Mouse (Mus musculus): ENCODE measurements around the gene Fhit.

Fhit gene

DNA sequence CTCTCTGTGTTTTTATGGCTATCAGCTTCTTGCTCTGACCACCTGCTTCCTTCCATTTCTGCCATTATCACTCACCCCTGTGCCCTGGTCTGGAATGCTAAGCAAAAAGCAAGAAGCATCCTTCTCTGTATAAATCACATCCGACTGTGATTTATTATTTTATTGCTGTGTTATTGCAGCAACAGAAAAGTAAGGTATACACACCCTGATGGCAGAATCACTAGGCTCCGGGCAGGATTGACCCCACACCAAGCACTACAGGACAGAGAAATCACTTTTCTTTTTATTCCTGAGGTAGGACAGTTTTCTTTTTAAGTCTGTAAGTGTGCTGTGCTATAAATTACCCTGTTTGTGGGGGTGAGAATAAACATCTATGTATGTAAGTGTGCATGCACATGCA is 460.1 kb downstream of the Fhit start:
- DNase-seq (ENCODE audit: low spot score) = no peak

DNA sequence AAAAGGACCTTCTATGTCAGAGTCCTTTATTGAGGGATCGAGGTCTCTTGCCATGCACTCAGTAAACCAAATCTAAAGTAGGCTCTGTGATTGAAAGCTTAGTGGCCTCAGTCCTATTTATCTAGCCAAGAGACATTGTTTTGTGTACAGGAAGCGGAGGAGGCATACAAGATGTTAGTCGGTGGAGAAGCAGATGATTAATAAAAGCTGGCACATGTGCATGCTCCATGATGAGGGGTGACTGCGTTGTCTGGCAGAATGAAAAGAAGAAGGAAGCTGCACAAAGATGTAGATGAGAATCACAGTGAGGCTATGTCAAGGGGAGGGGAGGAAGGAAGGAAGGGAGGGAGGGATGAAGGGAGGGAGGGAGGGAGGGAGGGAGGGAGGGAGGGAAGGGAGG is 481.8 kb downstream of the Fhit start:
- no peak for DNase-seq (ENCODE audit: low spot score)

DNA sequence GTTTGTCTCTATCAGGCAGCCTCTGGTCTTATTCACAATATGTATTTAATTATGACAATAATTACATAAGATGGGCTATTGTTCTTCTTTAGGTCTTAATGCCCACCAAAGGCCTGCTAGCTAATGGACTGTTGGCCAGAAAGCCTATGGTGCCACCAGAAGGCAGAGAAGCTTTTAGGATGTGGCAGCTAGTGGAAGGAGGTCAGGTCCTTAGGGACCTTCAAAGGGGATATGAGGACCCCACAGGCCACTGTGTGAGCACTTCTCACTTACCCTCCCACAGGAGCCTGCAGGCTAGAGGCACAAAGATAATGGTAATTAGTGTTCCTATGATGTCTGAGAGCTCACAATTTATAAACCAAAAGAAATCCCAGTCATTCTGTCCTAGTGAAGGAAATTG is 482.2 kb downstream of the Fhit start:
- no peak for DNase-seq (ENCODE audit: low spot score)

DNA sequence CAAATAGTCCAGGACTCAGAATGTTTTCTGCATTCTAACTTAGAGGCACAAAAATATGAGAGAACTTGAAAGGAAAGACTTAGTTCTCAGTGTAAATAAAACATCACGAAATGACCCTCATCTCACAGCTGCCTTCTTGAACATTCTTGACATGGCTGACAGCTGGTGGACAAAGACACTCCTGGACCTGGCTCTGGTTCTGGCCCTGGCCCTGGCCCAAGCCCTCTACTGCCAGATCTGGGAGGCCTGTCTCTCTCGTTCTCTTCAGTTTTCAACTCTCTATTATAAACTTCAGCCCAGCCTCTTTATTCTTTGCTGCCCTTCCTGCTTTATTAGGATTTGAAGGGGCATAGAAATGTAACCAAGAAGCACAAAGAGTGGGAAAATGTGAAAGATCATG is 484.2 kb downstream of the Fhit start:
- DNase-seq (ENCODE audit: low spot score) = no peak

DNA sequence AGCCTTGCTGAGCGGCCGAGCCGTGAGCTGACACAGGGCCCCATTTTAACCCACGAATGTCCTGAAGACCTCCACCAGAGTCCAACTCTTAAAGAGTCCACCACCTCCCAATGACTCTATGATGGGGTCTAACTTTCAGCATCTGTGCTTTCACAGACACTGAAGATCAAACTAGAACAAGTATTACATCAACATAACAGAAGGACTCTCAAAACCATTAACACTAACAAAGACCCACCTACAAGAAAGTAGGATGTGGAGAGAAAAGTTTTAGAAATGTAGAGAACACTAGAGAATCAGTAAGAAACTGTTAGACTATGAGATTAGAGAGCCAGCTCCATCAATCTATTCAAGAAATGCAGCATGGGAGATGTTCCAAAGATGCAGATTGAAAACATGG is 501.6 kb downstream of the Fhit start:
- DNase-seq (ENCODE audit: low spot score) = no peak

DNA sequence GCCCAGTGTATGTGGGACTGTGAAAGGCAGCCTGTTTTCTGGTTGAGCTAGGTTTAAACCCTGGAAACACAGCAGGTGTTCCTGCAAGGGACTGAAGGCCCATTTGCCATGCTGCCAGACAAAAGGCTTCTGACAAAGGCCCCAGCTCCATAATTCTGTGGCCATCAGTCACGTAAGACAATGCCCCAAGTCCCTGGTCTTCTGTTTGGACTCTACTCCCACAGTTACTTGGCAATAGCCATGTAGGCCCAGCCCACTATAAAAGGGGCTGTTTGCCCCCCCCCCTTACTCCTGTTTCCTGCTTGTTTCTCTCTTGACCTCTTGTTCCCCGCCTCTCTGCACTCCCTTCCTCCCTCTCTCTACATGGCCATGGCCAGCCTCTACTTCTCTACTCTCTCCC is 502.5 kb downstream of the Fhit start:
- no peak for DNase-seq (ENCODE audit: low spot score)

DNA sequence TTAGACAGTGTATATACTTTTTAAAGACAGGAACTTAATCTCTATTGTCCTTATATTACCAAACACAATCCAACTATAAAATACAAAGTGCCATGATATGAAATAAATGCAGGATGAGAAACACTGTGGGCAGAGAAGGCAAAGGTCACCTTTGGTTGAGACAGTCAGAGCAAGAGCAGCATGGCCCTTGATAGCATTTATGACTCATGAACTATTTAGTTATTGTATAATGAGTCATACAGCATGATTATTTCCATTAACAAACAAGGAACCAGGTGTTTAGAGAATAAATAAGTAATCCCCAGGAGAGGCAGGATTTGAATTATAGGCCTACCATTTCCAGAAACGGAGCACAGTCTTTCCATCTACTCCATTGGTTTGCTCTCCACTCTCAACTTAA is 503.6 kb downstream of the Fhit start:
- no peak for DNase-seq (ENCODE audit: low spot score)

DNA sequence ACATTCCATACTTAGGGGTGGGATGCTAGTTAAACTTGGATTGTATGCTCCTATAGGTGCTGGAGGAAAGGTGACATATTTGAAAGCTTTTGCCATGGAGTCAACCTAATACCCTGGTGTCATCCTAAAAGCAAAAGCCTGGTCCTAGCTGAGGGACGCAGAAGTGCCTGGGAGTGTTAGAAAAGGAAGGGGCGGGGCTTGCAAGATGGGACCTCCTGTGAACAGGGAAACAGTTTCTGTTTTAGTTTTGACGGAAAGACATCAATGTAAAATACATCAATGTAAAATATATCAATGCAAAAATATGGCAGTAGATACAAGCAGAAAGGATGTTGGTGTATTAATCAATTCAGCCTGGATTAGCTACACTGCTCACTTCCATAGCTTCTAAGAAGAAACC is 504.5 kb downstream of the Fhit start:
- DNase-seq (ENCODE audit: low spot score) = no peak

DNA sequence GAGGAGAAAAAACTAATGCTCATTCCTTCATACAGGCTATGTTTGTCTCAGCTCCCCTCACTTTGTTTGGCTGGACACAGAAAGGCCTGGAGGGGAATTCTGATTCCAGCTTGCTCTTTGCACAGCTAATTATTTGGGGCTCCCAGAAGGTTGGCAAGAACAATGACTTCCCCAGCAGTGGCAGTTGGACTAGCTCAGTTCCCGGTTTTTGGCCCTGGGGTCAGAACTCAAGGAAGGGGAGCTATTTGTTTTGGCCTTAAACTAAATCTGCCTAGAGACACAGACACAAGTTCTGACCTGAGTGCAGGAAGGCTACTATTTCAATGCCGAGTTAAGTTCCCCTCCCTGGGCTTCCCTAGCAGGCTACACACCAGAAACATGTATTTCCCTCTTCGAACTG is 506.0 kb downstream of the Fhit start:
- DNase-seq (ENCODE audit: low spot score) = no peak

DNA sequence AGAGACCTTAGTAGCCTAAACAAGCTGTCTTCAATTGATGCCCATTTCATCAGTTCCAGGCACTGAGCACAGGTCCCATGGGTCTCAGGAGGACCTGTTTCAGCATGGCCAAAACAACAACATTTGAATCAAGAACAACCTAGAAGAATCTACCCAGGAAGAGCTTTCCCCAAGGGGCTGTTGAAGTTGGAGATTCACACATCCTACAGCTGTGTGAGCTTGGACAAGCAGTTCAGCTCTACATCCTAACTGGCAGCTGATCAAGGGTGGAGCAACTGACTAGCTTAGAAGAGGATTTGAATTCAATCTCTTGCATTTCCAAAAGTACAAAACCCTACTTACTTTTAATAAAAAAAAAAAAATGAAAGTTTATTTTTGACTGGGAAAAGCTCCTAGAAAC is 514.0 kb downstream of the Fhit start:
- no peak for DNase-seq (ENCODE audit: low spot score)

DNA sequence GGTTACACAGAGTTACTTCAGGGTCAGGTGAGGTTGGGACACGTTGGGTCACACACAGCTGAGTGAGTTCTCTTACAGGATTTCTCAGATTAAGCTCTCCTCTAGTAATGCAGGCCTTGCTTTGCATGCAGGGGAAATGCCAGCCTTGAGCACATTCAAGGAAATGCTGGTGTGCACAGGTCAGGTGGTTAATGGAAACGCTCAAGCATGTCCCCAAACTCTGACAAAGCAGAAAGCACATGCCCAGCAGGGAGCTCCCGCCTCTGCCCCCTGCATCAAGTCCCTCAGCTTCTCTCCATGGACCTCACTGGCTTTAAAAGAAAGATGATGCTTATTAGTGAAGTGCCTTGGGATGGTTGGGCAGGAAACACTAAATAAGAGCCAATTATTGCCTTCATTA is 530.1 kb downstream of the Fhit start:
- DNase-seq (ENCODE audit: low spot score) = no peak

DNA sequence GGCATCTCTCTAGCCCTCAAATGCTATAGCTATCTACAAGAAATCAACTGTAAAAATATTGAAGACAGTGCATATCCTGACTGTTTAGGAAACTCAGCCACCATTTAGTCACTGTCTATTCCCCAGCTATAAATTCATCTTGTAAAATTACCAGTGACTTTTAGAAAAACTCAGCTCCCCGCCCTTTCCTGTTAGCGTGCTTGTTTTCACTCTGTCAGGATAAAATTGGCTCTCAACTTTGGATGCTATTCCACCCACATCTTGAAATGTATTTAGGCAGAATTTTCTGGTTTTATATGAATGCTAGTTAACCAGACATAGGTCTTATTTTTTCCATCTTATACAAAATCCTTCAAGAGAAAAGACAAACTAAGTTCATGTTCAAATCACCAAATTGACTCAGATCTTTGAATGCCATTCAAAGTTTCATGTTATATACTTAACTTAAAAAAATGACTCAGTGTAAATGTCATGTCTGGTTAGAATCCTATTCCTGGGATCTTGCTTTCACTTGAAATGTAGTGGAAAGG is 530.9 kb downstream of the Fhit start:
- no peak for DNase-seq (ENCODE audit: low spot score)

DNA sequence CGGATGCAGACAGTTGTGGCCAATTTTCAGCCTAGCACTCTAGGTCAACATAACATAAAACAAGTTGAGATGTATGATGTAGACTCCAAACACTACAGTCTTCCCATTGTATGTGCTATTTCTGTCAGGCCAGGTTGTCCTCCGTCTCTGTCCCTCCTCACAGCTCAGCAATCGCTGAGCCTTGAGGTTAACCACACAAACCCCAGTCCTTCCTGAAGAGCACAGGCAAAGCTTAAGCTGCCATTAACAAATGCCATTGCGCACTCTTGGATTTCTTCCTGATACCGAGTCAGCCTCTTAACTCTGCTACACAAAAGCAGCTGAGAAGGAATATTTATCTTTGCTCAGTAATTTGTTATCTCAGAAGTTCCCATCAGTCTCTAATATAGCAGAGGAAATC is 568.4 kb downstream of the Fhit start:
- DNase-seq (ENCODE audit: low spot score) = no peak

DNA sequence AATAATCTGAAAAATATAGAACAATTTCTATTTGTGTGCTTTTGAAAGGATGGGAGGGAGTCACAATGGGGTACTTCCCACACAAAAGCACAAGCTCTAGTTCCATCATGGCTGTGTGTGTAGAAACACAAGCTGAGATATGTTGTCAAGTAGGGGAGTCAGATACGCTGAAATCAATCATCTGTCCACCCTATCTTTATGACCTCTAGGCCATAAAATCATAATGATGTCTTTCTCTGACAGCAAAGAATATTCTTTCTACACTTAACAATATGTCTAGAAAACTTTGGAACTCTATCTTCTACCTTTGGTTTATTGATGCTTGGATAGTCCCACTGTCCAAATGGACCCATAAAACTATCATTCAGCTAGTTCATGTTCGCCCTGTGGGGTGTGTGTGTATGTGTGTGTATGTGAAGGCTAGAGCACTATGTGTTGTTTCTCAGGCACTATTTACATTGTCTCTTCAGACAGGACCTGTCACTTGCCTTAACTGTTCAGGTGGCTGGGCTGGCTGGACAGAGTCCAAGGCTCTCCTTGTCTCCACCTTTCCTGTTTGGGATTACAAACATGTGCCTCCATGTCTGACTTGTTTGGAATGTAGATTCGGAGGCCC is 592.8 kb downstream of the Fhit start:
- DNase-seq (ENCODE audit: low spot score) = no peak

DNA sequence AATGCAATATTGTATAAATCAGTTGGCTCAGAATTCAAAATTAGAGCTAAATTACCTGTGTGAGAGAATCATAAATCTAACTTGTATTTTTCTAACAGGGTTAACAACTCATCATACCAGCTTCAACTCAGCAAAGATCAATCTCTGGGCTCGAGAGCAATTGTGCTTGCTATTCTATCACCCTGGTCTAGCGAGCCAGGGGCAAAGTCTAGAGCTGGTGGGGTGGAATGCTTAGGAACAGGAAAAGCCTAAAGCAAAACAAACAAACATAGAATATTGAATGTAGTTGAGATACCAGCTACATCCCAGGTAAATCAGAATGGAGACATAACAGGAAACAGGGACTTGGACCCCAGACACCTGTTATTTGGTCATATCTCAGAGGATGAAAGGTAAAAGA is 594.1 kb downstream of the Fhit start:
- DNase-seq (ENCODE audit: low spot score) = no peak

DNA sequence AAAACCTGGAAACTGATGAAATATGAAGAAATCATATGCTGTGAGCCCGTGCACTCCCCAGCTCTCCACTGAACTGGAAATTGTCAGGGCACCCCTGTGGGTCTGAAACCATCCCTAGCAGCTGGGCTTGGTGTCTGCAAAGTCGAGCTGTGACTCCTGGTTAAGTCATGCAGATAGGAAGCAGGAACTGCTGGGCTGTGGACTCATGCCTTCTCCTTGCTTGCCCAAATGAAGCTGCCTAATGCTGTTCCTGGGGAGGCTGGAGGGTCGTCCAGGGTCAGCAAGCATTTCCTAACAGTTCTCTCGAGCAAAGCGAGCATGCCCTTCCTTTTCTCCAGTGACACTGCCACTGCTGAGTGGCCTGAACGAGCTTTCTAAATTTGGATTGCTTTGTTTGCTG is 607.1 kb downstream of the Fhit start:
- no peak for DNase-seq (ENCODE audit: low spot score)

DNA sequence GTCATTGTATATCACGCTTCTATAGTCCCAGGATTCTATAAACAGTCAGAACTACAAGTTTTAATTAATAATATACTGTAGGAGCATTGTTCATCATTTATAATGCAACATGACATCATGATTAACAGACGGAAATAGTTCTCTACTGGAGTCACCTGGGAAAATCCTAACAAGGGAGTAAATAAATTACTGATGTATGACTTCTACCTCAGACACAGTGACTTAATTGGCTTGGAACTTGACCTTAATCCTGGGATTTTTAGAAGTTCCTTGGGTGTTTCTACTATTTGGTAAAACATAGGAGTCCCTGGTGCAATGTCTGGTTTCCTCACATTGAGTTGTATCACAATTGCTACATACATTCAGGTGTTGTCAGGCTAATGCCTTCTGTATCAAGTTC is 613.2 kb downstream of the Fhit start:
- DNase-seq (ENCODE audit: low spot score) = no peak

DNA sequence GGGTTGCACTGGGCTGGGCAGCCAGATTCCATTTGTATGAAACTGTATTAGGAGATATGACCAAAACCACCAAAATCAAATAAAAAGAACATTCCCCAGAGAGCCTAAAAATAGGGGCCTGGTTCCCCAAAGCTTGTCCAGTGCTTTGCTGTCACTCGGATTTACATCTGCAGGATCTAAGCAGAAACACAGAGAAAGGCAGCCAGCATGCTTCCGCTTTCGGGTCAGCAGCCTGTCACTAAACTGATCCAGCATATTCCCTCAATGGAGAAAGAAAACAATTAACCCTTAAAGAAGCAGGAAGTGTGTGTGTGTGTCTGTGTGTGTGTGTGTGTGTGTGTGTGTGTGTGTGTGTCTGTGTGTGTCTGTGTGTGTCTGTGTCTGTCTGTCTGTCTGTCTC is 615.9 kb downstream of the Fhit start:
- no peak for DNase-seq (ENCODE audit: low spot score)

DNA sequence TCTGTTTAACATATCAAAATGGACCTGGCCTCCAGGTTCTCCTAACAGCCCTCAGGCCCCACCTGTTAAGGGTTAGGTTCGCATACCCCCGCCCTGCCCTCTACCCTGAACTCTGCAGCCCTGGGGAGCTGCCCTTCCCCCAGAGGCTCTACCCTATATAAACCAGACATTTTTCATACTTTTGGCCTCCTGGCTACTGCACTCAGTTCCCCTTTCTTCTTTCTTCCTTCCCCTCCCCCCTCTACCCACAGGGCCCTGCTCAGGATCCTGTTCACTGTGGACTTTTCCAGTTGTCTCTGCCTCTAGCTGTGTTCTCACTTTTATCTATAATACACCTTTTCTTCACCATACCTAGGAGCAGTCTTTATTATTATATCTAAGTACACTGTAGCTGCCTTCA is 627.0 kb downstream of the Fhit start:
- DNase-seq (ENCODE audit: low spot score) = no peak

DNA sequence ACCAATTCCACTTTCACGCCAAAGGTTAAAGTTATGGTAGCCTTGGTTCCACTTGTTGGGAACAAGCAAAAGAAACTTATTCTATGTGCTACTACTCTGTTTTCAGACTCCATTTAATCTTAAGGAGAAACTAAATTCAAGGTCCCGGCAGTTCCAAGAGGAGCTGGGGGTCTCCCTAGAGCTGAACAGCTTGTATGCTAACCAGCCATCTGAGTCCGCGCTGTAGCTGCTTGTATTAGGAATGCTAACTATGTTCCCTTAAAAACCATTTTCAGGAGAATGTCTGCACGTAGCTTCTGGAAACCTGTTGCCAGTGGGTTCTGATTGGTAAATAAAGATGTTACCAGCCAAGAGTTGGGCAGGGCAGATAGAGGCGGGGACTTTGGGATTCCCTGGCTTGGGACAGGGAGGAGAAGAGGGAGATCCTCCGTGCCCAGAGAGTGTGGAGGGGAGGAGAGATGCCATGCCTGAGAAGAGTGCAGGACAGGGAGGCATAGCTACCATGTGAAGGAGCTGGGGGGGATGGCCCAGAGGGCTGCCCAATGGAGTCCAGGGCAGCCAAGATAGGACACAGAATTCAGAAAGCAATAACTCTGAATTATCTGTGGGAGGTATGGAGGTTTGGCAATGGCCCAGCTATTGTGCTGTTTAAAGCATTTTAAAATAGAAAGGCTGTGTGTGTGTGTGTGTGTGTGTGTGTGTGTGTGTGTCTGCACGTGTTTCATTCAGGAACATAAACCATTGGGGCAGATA is 629.9 kb downstream of the Fhit start:
- DNase-seq (ENCODE audit: low spot score) = no peak

DNA sequence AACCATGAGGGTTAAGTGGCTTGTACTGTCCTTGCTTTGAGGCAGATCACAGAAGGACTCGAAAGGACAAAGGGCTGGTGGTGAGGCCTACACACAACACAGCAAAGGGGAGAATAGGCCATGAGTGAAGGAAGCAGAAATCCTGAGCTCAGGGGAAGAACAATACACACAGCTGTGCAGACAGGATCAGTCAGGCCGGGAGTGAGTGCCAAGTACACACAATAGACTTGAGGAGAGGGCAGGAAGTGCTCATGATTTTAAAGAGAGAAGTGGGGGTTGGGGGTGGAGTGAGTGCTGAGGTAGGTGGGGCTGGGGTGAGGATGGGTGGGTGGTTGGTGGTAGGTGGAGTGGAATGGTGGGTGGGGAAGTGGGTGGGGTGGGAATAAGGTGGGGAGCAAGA is 635.0 kb downstream of the Fhit start:
- no peak for DNase-seq (ENCODE audit: low spot score)

DNA sequence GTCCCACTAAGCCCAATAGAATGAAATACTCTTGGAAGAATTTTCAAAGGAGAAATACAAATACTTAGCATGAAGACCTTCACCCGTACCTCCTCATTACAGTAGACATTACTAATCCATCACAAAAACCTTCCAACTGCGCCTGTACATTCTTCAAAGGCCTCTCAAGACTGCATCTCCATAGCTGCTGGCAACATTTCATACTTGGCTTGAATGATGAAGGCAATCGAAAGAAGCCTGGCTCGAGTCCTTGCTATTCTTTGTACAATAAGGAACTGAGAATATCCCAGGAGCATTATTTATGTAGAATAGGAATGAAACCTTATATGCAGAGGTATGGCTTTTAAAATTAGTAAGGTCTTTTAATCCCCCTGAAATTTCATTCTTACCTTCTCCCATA is 636.0 kb downstream of the Fhit start:
- no peak for DNase-seq (ENCODE audit: low spot score)

DNA sequence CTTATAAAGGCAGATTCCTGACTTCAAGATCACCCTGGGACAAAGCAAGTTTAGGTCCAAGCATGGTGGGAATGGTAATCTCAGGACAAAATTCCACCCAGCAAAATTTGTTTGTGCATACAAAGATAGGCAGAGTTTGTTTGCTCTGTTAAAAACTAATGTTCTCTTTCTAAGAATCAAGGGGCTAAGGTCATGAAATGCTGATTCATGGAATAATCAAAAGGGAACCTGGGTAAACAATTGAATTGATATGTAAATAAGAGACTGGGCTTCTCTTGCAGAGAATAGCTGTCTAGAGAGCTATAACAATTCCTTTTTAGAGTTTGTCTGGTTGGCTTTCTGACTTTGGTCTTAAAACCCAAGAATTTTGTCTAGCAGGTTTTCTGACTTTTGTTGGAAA is 647.8 kb downstream of the Fhit start:
- no peak for DNase-seq (ENCODE audit: low spot score)

DNA sequence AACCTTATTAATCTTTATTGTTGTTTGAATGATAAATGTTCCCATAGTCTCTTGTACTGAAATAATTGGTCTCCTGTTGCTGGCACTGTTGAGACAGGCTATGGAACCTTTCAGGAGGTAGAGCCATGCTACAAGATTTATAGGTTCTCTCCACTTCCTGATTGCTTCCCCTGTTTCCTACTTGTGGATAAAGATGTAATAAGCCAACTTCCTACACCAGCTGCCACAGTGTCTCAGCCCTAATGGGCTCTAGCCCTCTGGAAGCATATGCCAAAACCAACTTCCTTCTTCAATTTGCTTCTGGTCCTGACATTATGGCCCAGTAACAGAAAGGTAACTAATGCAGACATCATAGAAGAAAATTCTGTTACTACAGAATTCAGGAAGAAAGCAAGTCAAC is 652.6 kb downstream of the Fhit start:
- DNase-seq (ENCODE audit: low spot score) = no peak

All from adipocyte (in vitro differentiated cells).